Mouse (Mus musculus): ENCODE results near the gene H2afv.

- TF ChIP-seq POLR2A (IDR thresholded peaks at IDR 0.05; ENCODE audit: insufficient read depth, low read depth, low read length) (no peak), CTCF (IDR thresholded peaks at IDR 0.05; ENCODE audit: insufficient read depth, low read depth, low read length) (no peak)
Observed at GRCm38 (mm10) chr11:6489691-6490503, 45.7 kb upstream of the H2afv start.

Measured in olfactory bulb, adult 2 months (tissue).